In the genomic region with DNA sequence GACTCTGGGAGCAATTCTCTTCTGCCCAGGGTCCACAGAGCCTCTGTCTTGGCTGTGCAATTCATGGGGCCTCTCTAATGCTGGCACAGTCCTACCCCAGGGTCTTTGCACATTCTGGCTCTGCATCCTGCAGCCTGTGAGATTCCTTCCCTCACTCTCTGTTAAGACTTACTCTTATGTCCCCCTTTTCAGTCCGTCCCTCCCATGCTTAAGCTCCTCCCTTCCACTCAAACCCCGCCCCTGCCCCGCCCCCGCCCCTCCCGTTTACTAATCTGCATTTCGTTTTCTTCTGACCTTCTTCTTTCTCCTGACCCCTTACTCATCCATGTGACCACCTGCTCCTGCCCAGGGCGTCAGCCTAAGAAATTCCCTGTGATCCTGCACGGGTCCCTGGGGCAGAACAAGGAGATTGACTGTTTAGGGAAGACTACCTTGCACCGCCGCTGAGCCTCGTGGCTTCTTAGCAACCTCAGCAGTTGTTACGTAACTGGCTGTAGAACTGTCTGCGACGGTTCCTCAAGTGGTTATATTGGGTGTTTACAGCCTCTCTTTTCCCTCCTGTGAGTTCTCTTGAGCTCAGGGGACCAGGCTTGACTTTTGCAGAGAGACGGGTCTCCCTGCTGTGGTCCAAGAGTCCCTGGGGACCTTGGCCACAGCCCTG, we compare ENCODE assay signal across 8 mouse cellular contexts. TPM values are rescaled to one million over a fixed set of nuclear protein-coding genes. Genes with fewer than 3 reads are reported as not detected.
DNase-seq lines count a peak whose midpoint lies in the region; ATAC-seq and TF ChIP-seq lines count a peak whose summit lies in the region.

No protein-coding gene starts in this region.

- WGBS in heart, embryonic 12.5 days: 16% methylated on average over 15 of the region's 15 CpGs
- WGBS in liver, embryonic 14.5 days (ENCODE audit: insufficient replicate concordance): 5% methylated on average over 15 of the region's 15 CpGs

- H3K4me3 ChIP-seq in heart, embryonic 12.5 days: no peak overlapping the region
- peak overlapping the region; percentile 27 to 55 for H3K4me3 ChIP-seq in liver, embryonic 14.5 days (ENCODE audit: insufficient read depth in 1 of 2, low read depth in 2 of 2, low read length in 2 of 2)

- H3K9me3 ChIP-seq in heart, embryonic 12.5 days (replicated peaks): peaks cover under 1% of the 10 kb centered on the region; the same call in 1 of the 2 replicates
- H3K9me3 ChIP-seq in liver, embryonic 14.5 days (ENCODE audit: control insufficient read depth, low read length): no peaks in the 10 kb centered on the region

- TF ChIP-seq CTCF in liver, embryonic 14.5 days (IDR thresholded peaks at IDR 0.05; ENCODE audit: low read depth): no peak

- peaks cover 9% of the 10 kb centered on the region for H3K36me3 ChIP-seq in heart, embryonic 12.5 days
- H3K36me3 ChIP-seq in liver, embryonic 14.5 days (replicated peaks; ENCODE audit: control insufficient read depth, insufficient read depth, low read depth): no peaks in the 10 kb centered on the region; the same call in 1 of the 2 replicates

- no peak overlapping the region for H3K9ac ChIP-seq in heart, embryonic 12.5 days
- no peak overlapping the region for H3K9ac ChIP-seq in liver, embryonic 14.5 days (replicated peaks)

- peak overlapping the region; percentile 32 for H3K4me2 ChIP-seq in heart, embryonic 12.5 days
- H3K4me2 ChIP-seq in liver, embryonic 14.5 days (ENCODE audit: low read depth): peak overlapping the region; percentile 47

- TF ChIP-seq EP300 in liver, embryonic 14.5 days (IDR thresholded peaks at IDR 0.05; ENCODE audit: low read depth): no peak

- H3K27ac ChIP-seq in heart, embryonic 12.5 days (ENCODE audit: poor library complexity, severe bottlenecking): no peak overlapping the region
- no peak overlapping the region for H3K27ac ChIP-seq in liver, embryonic 14.5 days

- H3K27me3 ChIP-seq in heart, embryonic 12.5 days (replicated peaks): no peaks in the 10 kb centered on the region
- H3K27me3 ChIP-seq in liver, embryonic 14.5 days (ENCODE audit: control insufficient read depth, insufficient read depth, low read length): no peaks in the 10 kb centered on the region

- no peak for ATAC-seq in heart, embryonic 12.5 days (ENCODE audit: insufficient number of reproducible peaks, low FRiP score)
- peak; percentile 36; the same call in 1 of the 2 replicates for ATAC-seq in liver, embryonic 14.5 days (ENCODE audit: insufficient read depth)
- no peak for ATAC-seq in activated CD4-positive, CD25-positive, alpha-beta regulatory T cell, adult 4 months

- DNase-seq in heart, adult 18-20 months: no peak
- peak; percentile 35 for DNase-seq in thymus, postnatal 0 days (ENCODE audit: low spot score)
- no peak for DNase-seq in thymus, postnatal 10 days (ENCODE audit: low spot score in 2 of 2)
- DNase-seq in liver, embryonic 14.5 days (ENCODE audit: low read depth in 3 of 3, low spot score in 3 of 3): peak in 1 of 3 experiments; percentile 37
- peak; percentile 68 for DNase-seq in telencephalon, adult 2 months (ENCODE audit: low read depth, low spot score)
- no peak for DNase-seq in urinary bladder, postnatal 4 days (ENCODE audit: low spot score in 2 of 2)

- peaks cover 25% of the 10 kb centered on the region for H3K4me1 ChIP-seq in heart, embryonic 12.5 days (replicated peaks)
- peaks cover 0 to 5% of the 10 kb centered on the region in 2 experiments; a peak in 2 of 4 replicates for H3K4me1 ChIP-seq in liver, embryonic 14.5 days (replicated peaks; ENCODE audit: control insufficient read depth in 2 of 2, insufficient read depth in 2 of 2, low read length in 1 of 2)

RNA-seq across cellular contexts. Expression of a gene that starts 10.5 kb away (rescaled TPM):
- polyA plus RNA-seq in heart, embryonic 12.5 days (2016; fragmentation: Nextera tagmentation; extraction: Ambion mirVana): not detected in 2 replicates
- not detected for total RNA-seq in heart, adult 18-20 months (2021)
- polyA plus RNA-seq in thymus, postnatal 0 days (2015; fragmentation: Nextera tagmentation; extraction: Ambion mirVana): 0.04 TPM in 1 of 2 replicates, not detected in the other
- polyA plus RNA-seq in liver, embryonic 14.5 days (2012; rRNA removed): 0.01 TPM in 1 of 2 replicates, not detected in the other
- polyA plus RNA-seq in liver, embryonic 14.5 days (2014; fragmentation: Nextera tagmentation; extraction: Ambion mirVana): not detected in 2 replicates
- polyA plus RNA-seq in activated CD4-positive, CD25-positive, alpha-beta regulatory T cell, adult 4 months (2017; shearing (Covaris generic)): not detected

RNA-seq across cellular contexts. Expression of a gene that starts 45.4 kb away (rescaled TPM):
- polyA plus RNA-seq in heart, embryonic 12.5 days (2016; fragmentation: Nextera tagmentation; extraction: Ambion mirVana): 16.1 and 17.2 TPM in 2 replicates
- total RNA-seq in heart, adult 18-20 months (2021): 1 to 10 TPM; 4.9 to 9.9 TPM
- polyA plus RNA-seq in thymus, postnatal 0 days (2015; fragmentation: Nextera tagmentation; extraction: Ambion mirVana): 31.3 and 32.7 TPM in 2 replicates
- polyA plus RNA-seq in liver, embryonic 14.5 days (2012; rRNA removed): 11.0 and 11.6 TPM in 2 replicates
- polyA plus RNA-seq in liver, embryonic 14.5 days (2014; fragmentation: Nextera tagmentation; extraction: Ambion mirVana): 13.2 and 13.5 TPM in 2 replicates
- polyA plus RNA-seq in activated CD4-positive, CD25-positive, alpha-beta regulatory T cell, adult 4 months (2017; shearing (Covaris generic)): 10 to 100 TPM; 18.0 to 36.4 TPM

Comparison
In these comparisons a context has a peak if more than half of its experiments do, and no peak if none do; other contexts are left out.
1. DNase-seq: peak in thymus, postnatal 0 days (single experiment) and telencephalon, adult 2 months (single experiment); none in heart, adult 18-20 months (0 of 2), thymus, postnatal 10 days (0 of 2) and urinary bladder, postnatal 4 days (0 of 2).